Mouse (Mus musculus): ENCODE data around the gene Nav3.

DNA sequence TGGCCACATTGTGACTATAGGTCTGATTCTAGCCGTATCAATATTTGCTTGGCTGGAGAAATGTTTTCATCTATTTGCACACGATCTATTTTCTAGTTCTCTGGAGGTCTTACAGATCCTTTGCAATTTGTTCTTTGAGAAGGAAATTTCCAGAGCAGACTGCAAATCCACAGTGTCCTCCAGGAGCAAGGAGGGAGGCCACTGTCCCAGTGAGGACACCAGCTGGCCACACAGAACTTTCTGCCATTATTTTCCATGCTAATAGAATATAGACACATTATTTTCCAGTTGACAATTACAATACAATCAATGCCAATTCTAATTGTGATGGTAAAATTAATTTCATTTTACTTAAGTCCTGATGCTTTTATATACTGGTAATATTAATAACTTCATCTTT lies 783.1 kb downstream of the Nav3 start:
- TF ChIP-seq EP300 (IDR thresholded peaks at IDR 0.05; ENCODE audit: low read depth) = no peak
- no peak for TF ChIP-seq CTCF (IDR thresholded peaks at IDR 0.05; ENCODE audit: low read depth)
